Mouse (Mus musculus): ENCODE measurements around the gene Erfe.

- TF ChIP-seq CTCF (IDR thresholded peaks at IDR 0.05; ENCODE audit: borderline replicate concordance, insufficient read depth, low read length) (no peak), POLR2A (IDR thresholded peaks at IDR 0.05; ENCODE audit: low read depth, low read length) (no peak)
Measured at GRCm38 (mm10) chr1:91390369-91390768, 24.1 kb downstream of the Erfe start.
